Mouse (Mus musculus) MEL (cell line): Measurements from ENCODE around the gene Arnt2. TPM values are rescaled to one million over a fixed set of nuclear protein-coding genes. Genes with fewer than 3 reads are reported as not detected.

Experiments
- DNase-seq: peaks from one replicate; pipeline ENCODE4 v3.0.0; 2011; ENCODE audit warnings: low read depth, low spot score
- H3K27ac ChIP-seq: 2 replicates; pipeline ENCODE4 v1.5.1; 2012; ENCODE audit warnings: low read depth, mild to moderate bottlenecking, control low read depth, low read length, moderate library complexity; ENCODE audit not compliant: control insufficient read depth
- H3K27me3 ChIP-seq, 2 experiments: fragments of 150-350 bp in 1 of 2; sonication (generic) in 1 of 2; 2 replicates each; pipeline ENCODE4 v1.6.1; 2012; ENCODE audit warnings: low read length in 2 of 2, mild to moderate bottlenecking in 2 of 2, improper control_type of control experiment in 1 of 2, moderate library complexity in 1 of 2; ENCODE audit not compliant: insufficient read depth in 2 of 2, control insufficient read depth in 1 of 2
- H3K36me3 ChIP-seq, 2 experiments: 2 replicates each; pipeline ENCODE4 v1.6.1; 2012 to 2014; ENCODE audit warnings: low read length in 2 of 2, improper control_type of control experiment in 1 of 2, inconsistent platforms in 1 of 2, mild to moderate bottlenecking in 1 of 2; ENCODE audit not compliant: insufficient read depth in 2 of 2, control insufficient read depth in 1 of 2
- H3K4me1 ChIP-seq, 2 experiments: fragments of 150-350 bp in 1 of 2; sonication (generic) in 1 of 2; 2 replicates each; pipeline ENCODE4 v1.6.1; 2012; ENCODE audit warnings: low read length in 2 of 2, improper control_type of control experiment in 1 of 2, mild to moderate bottlenecking in 1 of 2; ENCODE audit not compliant: insufficient read depth in 2 of 2, control insufficient read depth in 1 of 2
- H3K4me3 ChIP-seq, 2 experiments: fragments of 150-350 bp in 1 of 2; sonication (generic) in 1 of 2; 2 replicates each; pipeline ENCODE4 v1.5.1; 2012; ENCODE audit warnings: low read depth in 2 of 2, low read length in 2 of 2, mild to moderate bottlenecking in 2 of 2, moderate library complexity in 2 of 2, control low read depth in 1 of 2, improper control_type of control experiment in 1 of 2; ENCODE audit not compliant: control insufficient read depth in 1 of 2, insufficient read depth in 1 of 2
- H3K79me2 ChIP-seq: 2 replicates; pipeline ENCODE4 v1.6.1; 2012; ENCODE audit warnings: mild to moderate bottlenecking, low read length, moderate library complexity; ENCODE audit not compliant: control insufficient read depth, poor library complexity, insufficient read depth
- H3K9ac ChIP-seq: 2 replicates; pipeline ENCODE4 v1.6.1; 2012; ENCODE audit warnings: low read depth, mild to moderate bottlenecking, control low read depth, low read length, moderate library complexity; ENCODE audit not compliant: control insufficient read depth, poor library complexity, severe bottlenecking
- H3K9me3 ChIP-seq: fragments of 150-350 bp; sonication (generic); replicated peaks from 2 replicates; pipeline ENCODE4 v1.6.1; 2012; ENCODE audit warnings: mild to moderate bottlenecking, low read length, improper control_type of control experiment, moderate library complexity; ENCODE audit not compliant: insufficient read depth
- BHLHE40 ChIP-seq: IDR thresholded peaks from 2 replicates; pipeline ENCODE4 v1.6.1; 2012; ENCODE audit warnings: low read depth, mild to moderate bottlenecking, inconsistent platforms, low read length, improper control_type of control experiment, borderline replicate concordance
- CTCF ChIP-seq, 3 experiments: IDR thresholded peaks in 2 of 3; conservative IDR thresholded peaks in 1 of 3; 2 replicates each; pipeline ENCODE4 v1.5.1; 2011 to 2012; ENCODE audit warnings: low read length in 3 of 3, low read depth in 2 of 3, mild to moderate bottlenecking in 2 of 3, improper control_type of control experiment in 1 of 3, inconsistent platforms in 1 of 3, mixed read lengths in 1 of 3, moderate library complexity in 1 of 3; ENCODE audit not compliant: control insufficient read depth in 1 of 3, insufficient read depth in 1 of 3, poor library complexity in 1 of 3, severe bottlenecking in 1 of 3
- GATA1 ChIP-seq: IDR thresholded peaks from 2 replicates; pipeline ENCODE4 v1.6.1; 2011; ENCODE audit warnings: low read depth, low read length, improper control_type of control experiment
- KAT2A ChIP-seq: conservative IDR thresholded peaks from 2 replicates; pipeline ENCODE4 v1.6.1; 2012; ENCODE audit warnings: low read depth, low read length, improper control_type of control experiment, inconsistent platforms
- MAFK ChIP-seq: IDR thresholded peaks from 2 replicates; pipeline ENCODE4 v1.6.1; 2011; ENCODE audit warnings: low read depth, mild to moderate bottlenecking, low read length, improper control_type of control experiment, borderline replicate concordance
- MAX ChIP-seq: IDR thresholded peaks from 2 replicates; pipeline ENCODE4 v1.6.1; 2011; ENCODE audit warnings: low read length, improper control_type of control experiment
- MXI1 ChIP-seq: IDR thresholded peaks from 2 replicates; pipeline ENCODE4 v1.6.1; 2011; ENCODE audit warnings: mild to moderate bottlenecking, low read depth, low read length, improper control_type of control experiment
- MYB ChIP-seq: IDR thresholded peaks from 2 replicates; pipeline ENCODE4 v1.6.1; 2011; ENCODE audit warnings: mild to moderate bottlenecking, low read depth, low read length, improper control_type of control experiment
- NELFE ChIP-seq: IDR thresholded peaks from 2 replicates; pipeline ENCODE4 v1.6.1; 2011; ENCODE audit warnings: low read depth, low read length, improper control_type of control experiment
- POLR2A ChIP-seq, 2 experiments: IDR thresholded peaks; 2 replicates each; pipeline ENCODE4 v1.6.1; 2011 to 2012; ENCODE audit warnings: low read length in 2 of 2, mild to moderate bottlenecking in 2 of 2, control low read depth in 1 of 2, improper control_type of control experiment in 1 of 2, low read depth in 1 of 2, moderate library complexity in 1 of 2; ENCODE audit not compliant: control insufficient read depth in 1 of 2, insufficient read depth in 1 of 2, poor library complexity in 1 of 2
- RAD21 ChIP-seq: IDR thresholded peaks from 2 replicates; pipeline ENCODE4 v1.6.1; 2011; ENCODE audit warnings: mild to moderate bottlenecking, low read depth, low read length, improper control_type of control experiment
- RCOR1 ChIP-seq: IDR thresholded peaks from 2 replicates; pipeline ENCODE4 v1.6.1; 2012; ENCODE audit warnings: low read depth, mild to moderate bottlenecking, inconsistent platforms, low read length, improper control_type of control experiment
- SIN3A ChIP-seq: IDR thresholded peaks from 2 replicates; pipeline ENCODE4 v1.6.1; 2012; ENCODE audit warnings: low read length, improper control_type of control experiment, inconsistent platforms
- USF1 ChIP-seq: IDR thresholded peaks from 2 replicates; pipeline ENCODE4 v1.6.1; 2014; ENCODE audit warnings: low read depth, mild to moderate bottlenecking, inconsistent platforms, low read length, improper control_type of control experiment, moderate library complexity
- USF2 ChIP-seq, 2 experiments: IDR thresholded peaks; 2 replicates each; pipeline ENCODE4 v1.6.1; 2011 to 2012; ENCODE audit warnings: improper control_type of control experiment in 2 of 2, low read length in 2 of 2, borderline replicate concordance in 1 of 2, inconsistent platforms in 1 of 2, low read depth in 1 of 2, mild to moderate bottlenecking in 1 of 2; ENCODE audit not compliant: insufficient read depth in 1 of 2
- ZC3H11A ChIP-seq: IDR thresholded peaks from 2 replicates; pipeline ENCODE4 v1.6.1; 2012; ENCODE audit warnings: low read depth, mild to moderate bottlenecking, inconsistent platforms, low read length, improper control_type of control experiment
- ZMIZ1 ChIP-seq: IDR thresholded peaks from 2 replicates; pipeline ENCODE4 v1.6.1; 2012; ENCODE audit warnings: low read depth, mild to moderate bottlenecking, inconsistent platforms, low read length, improper control_type of control experiment, moderate library complexity
- polyA plus RNA-seq, 2 experiments: library from polyadenylated mRNA; stranded (reverse) in 1 of 2; unstranded in 1 of 2; fragments of >175 nt in 1 of 2; fragments of >200 nt in 1 of 2; gene quantifications; 2 replicates each; pipeline versions ENCODE4 v1.2.1 to v1.2.4; 2012; ENCODE audit warnings: low replicate concordance in 2 of 2, low read depth in 1 of 2; ENCODE audit not compliant: insufficient read length in 2 of 2, insufficient read depth in 1 of 2, missing spikeins in 1 of 2
- total RNA-seq: library from RNA; depleted of rRNA; stranded (reverse); fragments of 300-350 nt; gene quantifications from 2 replicates; pipeline ENCODE4 v1.2.3, GENCODE M21; 2012

Arnt2 gene
- total and polyA plus RNA-seq, 3 experiments, result not detected

- no peak overlapping the region for H3K9ac ChIP-seq
- no peaks in the 10 kb centered on the region for H3K4me1 ChIP-seq
- no peak overlapping the region for H3K27ac ChIP-seq
- TF ChIP-seq USF2 (IDR thresholded peaks at IDR 0.05; ENCODE audit: borderline replicate concordance in 1 of 2, insufficient read depth in 1 of 2, low read depth in 1 of 2, low read length in 2 of 2) (no peak), MXI1 (no peak), NELFE (no peak), BHLHE40 (no peak), POLR2A (IDR thresholded peaks at IDR 0.05; ENCODE audit: control insufficient read depth in 1 of 2, insufficient read depth in 1 of 2, low read depth in 1 of 2, low read length in 2 of 2, poor library complexity in 1 of 2) (no peak), MAX (no peak), RAD21 (no peak), MYB (no peak), USF1 (no peak), KAT2A (no peak), GATA1 (no peak)
- TF ChIP-seq, all 39 proteins: peak for 0
- Histone ChIP-seq H3K79me2 (no peaks in the 10 kb centered on the region), H3K36me3 (no peaks in the 10 kb centered on the region), H3K9me3 (no peaks in the 10 kb centered on the region), H3K4me3 (no peak overlapping the region), H3K27me3 (no peaks in the 10 kb centered on the region)
- no peak for DNase-seq
Measured at GRCm38 (mm10) chr7:84279231-84279630, 130.7 kb downstream of the Arnt2 start.

DNA sequence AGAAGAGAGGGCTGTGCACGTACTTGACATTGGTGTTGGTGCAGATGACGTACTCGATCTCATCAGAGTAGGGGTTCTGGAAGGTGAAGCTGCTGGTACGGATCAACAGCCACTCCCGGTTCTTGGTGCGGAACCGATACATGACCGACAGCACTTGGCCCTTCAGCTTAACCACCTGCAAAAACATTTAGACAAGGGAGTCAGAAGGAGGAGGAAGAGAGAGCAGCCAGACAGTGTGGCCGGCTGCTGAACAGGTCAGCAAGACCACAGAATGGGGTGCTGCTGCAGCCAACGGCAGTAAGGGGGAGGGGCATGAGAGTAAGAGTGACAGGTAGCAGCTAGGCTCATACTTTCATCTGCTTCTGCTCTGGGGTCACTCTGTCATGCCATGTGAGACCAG lies 134.7 kb downstream of the Arnt2 start:
- no peak for DNase-seq
- Histone ChIP-seq H3K4me1 (no peaks in the 10 kb centered on the region), H3K9ac (no peak overlapping the region), H3K36me3 (no peaks in the 10 kb centered on the region), H3K27ac (no peak overlapping the region), H3K79me2 (no peaks in the 10 kb centered on the region), H3K9me3 (no peaks in the 10 kb centered on the region), H3K27me3 (no peaks in the 10 kb centered on the region), H3K4me3 (no peak overlapping the region)
- TF ChIP-seq MYB, result no peak
- TF ChIP-seq ZC3H11A, result no peak
- no peak for TF ChIP-seq NELFE
- TF ChIP-seq MAFK, result no peak

DNA sequence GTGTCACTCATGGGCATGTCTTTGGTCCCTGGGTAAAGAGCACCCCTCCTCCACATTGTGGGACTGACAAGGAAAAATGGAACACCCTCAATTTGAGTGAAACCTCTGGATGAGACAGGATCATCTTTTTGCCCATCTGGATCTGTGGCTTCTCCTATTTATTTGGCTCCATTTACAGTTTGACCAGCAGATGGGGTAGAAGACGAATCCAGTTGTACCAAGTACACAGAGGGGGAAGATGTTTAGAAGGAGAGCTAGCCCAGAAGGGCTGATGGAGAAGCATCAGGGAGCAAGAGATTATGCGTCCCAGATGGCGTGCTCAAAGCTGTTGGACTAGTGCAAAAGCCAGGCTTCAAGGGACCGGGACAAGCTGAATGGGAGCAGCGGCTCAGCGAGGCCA lies 136.0 kb downstream of the Arnt2 start:
- no peaks in the 10 kb centered on the region for H3K9me3 ChIP-seq
- TF ChIP-seq RCOR1, result no peak
- no peak for TF ChIP-seq CTCF (IDR thresholded peaks at IDR 0.05 in 2 of 3, conservative IDR thresholded peaks at IDR 0.05 in 1 of 3; ENCODE audit: control insufficient read depth in 1 of 3, insufficient read depth in 1 of 3, low read depth in 2 of 3, low read length in 3 of 3, poor library complexity in 1 of 3, severe bottlenecking in 1 of 3)
- TF ChIP-seq SIN3A, result no peak
- TF ChIP-seq ZMIZ1, result no peak
- no peaks in the 10 kb centered on the region for H3K4me1 ChIP-seq
- peaks cover 0 to 2% of the 10 kb centered on the region in 2 experiments; a peak in 2 of 4 replicates for H3K27me3 ChIP-seq
- no peak overlapping the region for H3K27ac ChIP-seq
- no peak overlapping the region for H3K4me3 ChIP-seq
- no peak for DNase-seq
- no peaks in the 10 kb centered on the region for H3K36me3 ChIP-seq
- no peaks in the 10 kb centered on the region for H3K79me2 ChIP-seq
- no peak overlapping the region for H3K9ac ChIP-seq
